Mouse (Mus musculus) lung, adult 2 months (tissue): ENCODE measurements at regions not wholly inside any gene's neighbourhood (a gene's known extent, or its start where the extent isn't known, plus 50 kb on each side); places are given as distances from the start of the nearest gene placed in this dataset.

Experiments used
- CTCF ChIP-seq: fragments of 200-500 bp; IDR thresholded peaks from 2 replicates; pipeline ENCODE4 v1.5.1; 2011; ENCODE audit warnings: mild to moderate bottlenecking, low read length, control low read depth; ENCODE audit not compliant: insufficient read depth
- POLR2A ChIP-seq: fragments of 200-500 bp; IDR thresholded peaks from 2 replicates; pipeline ENCODE4 v1.6.1; 2011; ENCODE audit warnings: low read depth, mild to moderate bottlenecking, control low read depth, low read length, borderline replicate concordance; ENCODE audit errors: extremely low read depth

DNA sequence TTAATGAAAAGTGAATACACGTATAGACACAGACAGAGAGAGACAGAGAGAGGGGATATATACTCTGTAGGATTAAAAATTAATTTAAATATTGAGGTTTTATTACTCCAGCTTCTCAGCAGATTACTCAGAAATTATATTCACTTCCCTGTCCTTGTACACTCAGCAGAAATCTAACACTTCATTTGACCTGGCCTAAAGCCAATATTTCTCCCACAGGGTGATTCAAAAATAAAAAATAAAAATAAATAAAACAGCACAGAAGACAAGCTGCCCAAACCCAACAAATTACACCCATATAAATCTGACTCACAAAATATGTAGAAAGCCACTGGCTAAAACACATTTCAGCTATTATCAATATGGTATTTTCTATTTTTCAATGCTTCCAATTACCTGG lies 334.8 kb downstream of the Gm11361 start:
- TF ChIP-seq CTCF (no peak), POLR2A (no peak)
